Mouse (Mus musculus) lung, adult 18-20 months (tissue): ENCODE measurements around the gene Cldn3.

Source experiments
- DNase-seq, 2 experiments: peaks; one replicate each; pipeline ENCODE4 v3.0.0; 2022; ENCODE audit warnings: mixed read lengths in 2 of 2

The Cldn3 gene

DNA sequence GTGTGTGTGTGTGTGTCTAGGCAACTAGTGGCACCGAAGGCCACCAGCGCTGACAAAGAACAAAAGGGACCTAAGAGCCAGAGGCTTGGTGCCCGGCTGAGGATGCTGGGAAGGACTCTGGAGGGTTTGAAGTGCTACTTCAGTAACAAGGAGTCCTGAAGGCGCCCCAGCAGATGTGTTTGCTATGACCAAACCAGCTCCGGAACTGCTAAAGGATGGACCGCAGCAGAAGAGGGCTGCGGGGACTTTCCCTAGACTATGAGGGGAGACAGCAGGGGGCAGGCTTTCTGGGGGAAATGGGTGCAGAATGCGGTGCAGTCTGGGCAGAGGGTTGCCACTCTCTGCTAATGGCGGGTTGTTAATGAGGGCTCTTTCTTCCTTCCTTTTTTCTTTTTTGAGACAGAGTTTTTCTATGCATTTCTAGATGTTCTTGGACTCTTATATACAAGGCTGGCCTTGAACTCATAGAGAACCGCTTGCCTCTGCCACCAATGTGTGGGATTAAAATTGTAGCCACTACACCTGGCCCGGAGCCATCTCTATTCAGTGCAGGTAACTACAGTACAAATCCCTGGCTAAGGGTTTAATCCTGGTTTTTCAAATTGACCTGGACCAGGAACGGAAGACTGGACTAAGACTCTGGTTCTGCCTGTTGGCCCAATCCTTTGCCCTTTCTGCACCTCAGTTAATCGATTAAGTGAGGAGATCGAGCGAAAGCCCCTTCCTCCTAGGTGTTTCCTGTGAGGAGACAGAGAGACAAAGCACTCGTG lies 22.0 kb downstream of the Cldn3 start:
- peak; percentile 85 to 88 for DNase-seq

DNA sequence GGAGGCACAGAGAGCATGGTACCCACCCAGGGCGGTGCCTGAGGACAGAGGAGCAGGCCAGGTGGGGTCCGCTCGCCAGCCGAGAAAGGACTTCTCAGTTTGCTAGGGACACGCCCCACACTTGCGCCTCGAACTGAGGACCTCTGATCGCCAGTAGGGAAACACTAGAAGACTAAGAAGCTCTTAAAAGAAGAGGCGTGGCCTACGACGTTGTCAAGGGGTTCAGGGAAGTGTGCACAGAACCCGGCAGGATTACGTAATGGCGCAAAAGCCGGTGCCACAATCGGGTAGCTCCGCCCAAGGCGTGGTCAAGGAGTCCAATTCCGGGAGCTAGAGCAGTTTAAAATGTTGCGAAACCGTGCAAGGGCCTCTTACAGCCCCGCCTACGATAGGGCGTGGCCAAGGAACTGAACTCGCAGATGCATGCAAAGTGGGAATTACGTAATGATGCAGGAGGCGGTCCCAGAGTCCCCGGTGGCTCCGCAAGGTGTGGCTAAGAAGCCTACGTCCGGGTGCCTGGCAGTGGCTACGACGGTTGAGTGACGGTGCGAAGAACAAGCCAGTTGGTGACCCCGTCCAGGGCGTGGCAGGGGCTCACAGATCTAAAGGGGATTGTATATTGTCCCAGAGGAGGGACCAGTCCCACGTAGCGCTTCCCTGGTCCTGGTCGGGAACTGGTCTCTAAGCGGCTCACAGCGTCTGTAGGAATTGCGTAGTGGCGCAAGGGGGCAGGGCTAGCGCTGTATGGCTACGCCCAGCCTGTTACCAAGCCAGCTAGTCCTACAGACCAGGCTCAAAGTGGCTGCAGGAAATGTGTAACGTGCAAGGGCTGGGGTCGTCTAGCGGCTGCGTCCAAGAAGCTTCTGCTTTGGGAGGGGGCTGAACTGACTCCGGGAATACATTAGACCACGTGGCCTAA lies 22.9 kb downstream of the Cldn3 start, which contains the start of gene Abhd11:
TSS of gene Abhd11 (plus strand) at position 482 of the 919 bp plus-strand sequence.
- peak; percentile 100 for DNase-seq

GRCm38 (mm10) chr5:135009590-135010319 lies 23.7 kb downstream of the Cldn3 start:
- DNase-seq = peak; percentile 90 to 92

GRCm38 (mm10) chr5:135010320-135010709 lies 24.3 kb downstream of the Cldn3 start:
- DNase-seq = no peak

- no peak for DNase-seq
Observed at GRCm38 (mm10) chr5:135010841-135011743, 25.1 kb downstream of the Cldn3 start.

- no peak for DNase-seq
Observed at GRCm38 (mm10) chr5:135011809-135012613, 26.0 kb downstream of the Cldn3 start.

GRCm38 (mm10) chr5:135012671-135013441 lies 26.8 kb downstream of the Cldn3 start:
- peak; percentile 79 to 86 for DNase-seq

GRCm38 (mm10) chr5:135015497-135015896 lies 29.5 kb downstream of the Cldn3 start:
- peak; percentile 83 to 85 for DNase-seq

- DNase-seq = no peak
Observed at GRCm38 (mm10) chr5:135016224-135016759, 30.3 kb downstream of the Cldn3 start.

GRCm38 (mm10) chr5:135021814-135022213 lies 35.8 kb downstream of the Cldn3 start:
- peak; percentile 86 to 93 for DNase-seq

- peak; percentile 89 to 93 for DNase-seq
Observed at GRCm38 (mm10) chr5:135023344-135024173, 37.5 kb downstream of the Cldn3 start, which contains the start of gene Stx1a. Gene Stx1a, plus strand, starts transcription at chr5:135023482.

DNA sequence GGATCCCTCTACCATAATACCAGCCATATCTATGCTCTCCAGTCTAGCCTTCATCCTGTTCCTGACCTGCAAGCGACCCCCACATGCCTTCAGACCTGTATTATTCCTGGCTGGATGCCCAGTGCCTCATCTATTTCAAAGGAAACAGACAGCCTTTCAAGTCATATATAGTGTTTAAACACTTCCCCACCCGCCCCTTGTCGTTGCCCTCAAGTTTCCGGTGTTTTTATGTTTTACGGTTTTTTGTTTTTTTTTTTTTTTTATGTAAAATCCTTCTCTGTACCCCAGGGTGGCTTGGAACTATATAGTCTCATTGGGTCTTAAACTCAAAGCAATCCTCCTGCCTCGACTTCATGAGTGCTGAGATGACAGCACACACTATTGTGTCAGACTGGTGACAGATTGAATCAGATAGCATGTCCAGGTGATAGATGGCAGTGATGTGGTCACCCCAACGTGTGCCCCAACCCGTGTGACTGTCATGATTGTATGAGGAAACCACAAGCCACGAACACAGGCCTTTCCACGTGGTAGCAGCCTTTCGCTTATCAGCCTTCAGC lies 38.7 kb downstream of the Cldn3 start:
- DNase-seq = no peak

DNA sequence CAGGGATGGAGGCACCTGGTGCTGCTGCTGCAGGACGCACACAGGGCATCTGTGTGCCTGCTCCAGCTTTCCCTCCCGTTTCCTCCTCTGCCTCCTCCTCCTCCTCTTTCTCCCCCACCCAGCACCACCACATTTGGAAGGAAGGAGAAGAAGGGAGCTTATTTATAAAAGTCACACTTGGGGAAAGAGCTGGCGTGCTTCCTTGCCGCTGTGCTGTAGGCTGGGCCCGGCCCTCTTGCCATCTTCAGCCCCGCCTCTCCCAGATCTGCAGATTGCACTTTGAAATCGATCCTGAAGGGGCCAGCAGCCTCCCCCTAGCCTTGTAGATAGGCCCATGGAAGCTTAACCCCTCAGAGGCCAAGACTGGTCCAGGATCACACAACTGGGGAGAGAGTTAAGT lies 39.9 kb downstream of the Cldn3 start:
- DNase-seq = no peak

DNA sequence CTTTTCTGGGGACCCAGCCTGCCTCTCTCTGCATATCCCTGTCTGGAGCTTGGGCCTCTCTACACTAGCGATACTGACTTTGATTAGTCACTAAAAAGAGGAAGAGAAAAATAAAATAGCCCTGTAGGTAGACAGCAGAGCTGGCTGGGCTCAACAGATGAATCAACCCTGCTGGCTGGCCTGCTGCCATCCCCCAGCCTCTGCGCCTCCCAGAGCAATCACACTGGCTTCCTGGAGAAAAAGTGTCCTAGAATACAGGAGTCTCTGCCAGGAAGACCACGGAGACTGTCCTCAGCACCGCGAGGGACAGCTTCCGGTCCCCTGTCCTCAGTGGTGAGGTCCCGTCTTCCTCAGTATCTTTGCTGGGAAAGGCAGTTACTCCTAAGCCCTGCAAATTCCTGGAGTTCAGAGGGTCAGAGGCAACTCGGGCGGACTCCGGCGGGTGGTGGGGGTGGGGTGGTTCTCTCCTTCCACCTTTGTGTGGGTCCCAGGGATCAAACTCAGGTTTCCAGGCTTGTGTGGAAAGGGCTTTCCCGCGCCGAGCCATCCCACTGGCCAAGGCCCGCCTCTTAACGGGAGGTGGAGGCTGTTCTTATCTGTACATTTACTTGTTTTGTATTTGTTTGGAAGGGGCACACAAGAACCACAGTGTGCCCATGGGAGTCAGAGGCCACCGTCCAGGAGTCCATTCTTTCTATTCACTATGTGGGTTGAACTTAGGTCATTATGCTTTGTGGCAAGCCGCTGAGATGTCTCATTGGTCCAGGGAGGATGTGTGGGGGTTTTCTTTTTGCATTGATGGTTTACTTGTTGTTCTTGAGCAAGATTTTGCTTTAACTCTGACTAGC lies 43.2 kb downstream of the Cldn3 start:
- DNase-seq = no peak

GRCm38 (mm10) chr5:135032581-135032980 lies 46.6 kb downstream of the Cldn3 start:
- DNase-seq = no peak

- no peak for DNase-seq
Observed at GRCm38 (mm10) chr5:135034593-135034992, 48.6 kb downstream of the Cldn3 start.

GRCm38 (mm10) chr5:135035608-135036359 lies 49.8 kb downstream of the Cldn3 start:
- no peak for DNase-seq
